Mouse (Mus musculus) ES-Bruce4 (cell line): ENCODE results near the gene Slc5a4b. TPM values are rescaled to one million over a fixed set of nuclear protein-coding genes. Genes with fewer than 3 reads are reported as not detected.

Experiments used
- H3K27ac ChIP-seq: 2 replicates; pipeline ENCODE4 v1.5.1; 2012; ENCODE audit warnings: low read length, inconsistent platforms; ENCODE audit not compliant: insufficient read depth
- H3K27me3 ChIP-seq: 2 replicates; pipeline ENCODE4 v1.6.1; 2012; ENCODE audit warnings: mild to moderate bottlenecking, low read length, inconsistent platforms; ENCODE audit not compliant: control insufficient read depth, poor library complexity, insufficient read depth, severe bottlenecking
- H3K36me3 ChIP-seq: 2 replicates; pipeline ENCODE4 v1.6.1; 2012; ENCODE audit warnings: inconsistent platforms, mild to moderate bottlenecking, low read length, moderate library complexity; ENCODE audit not compliant: control insufficient read depth, poor library complexity, insufficient read depth, severe bottlenecking
- H3K4me1 ChIP-seq: one replicate; pipeline ENCODE4 v1.8.1; 2011; ENCODE audit warnings: low read length; ENCODE audit not compliant: control insufficient read depth, insufficient read depth
- H3K4me3 ChIP-seq: 2 replicates; pipeline ENCODE4 v1.5.1; 2011; ENCODE audit warnings: low read depth, mild to moderate bottlenecking, low read length
- H3K9ac ChIP-seq: 2 replicates; pipeline ENCODE4 v1.6.1; 2012; ENCODE audit warnings: low read depth, mild to moderate bottlenecking, inconsistent platforms; ENCODE audit not compliant: poor library complexity, severe bottlenecking
- H3K9me3 ChIP-seq: replicated peaks from 2 replicates; pipeline ENCODE4 v1.6.1; 2012; ENCODE audit warnings: mild to moderate bottlenecking, low read length, inconsistent platforms; ENCODE audit not compliant: control insufficient read depth, poor library complexity, insufficient read depth, severe bottlenecking
- CTCF ChIP-seq: IDR thresholded peaks from one replicate; pipeline ENCODE4 v1.8.1; 2011; ENCODE audit warnings: low read depth, low read length
- EP300 ChIP-seq: IDR thresholded peaks from 2 replicates; pipeline ENCODE4 v1.6.1; 2011; ENCODE audit warnings: low read depth, low read length; ENCODE audit not compliant: insufficient read depth
- POLR2A ChIP-seq: IDR thresholded peaks from one replicate; pipeline ENCODE4 v1.8.1; 2011; ENCODE audit warnings: low read length; ENCODE audit not compliant: insufficient read depth
- polyA plus RNA-seq: library from polyadenylated mRNA; stranded (reverse); fragments of >200 nt; gene quantifications from 2 replicates; pipeline ENCODE4 v1.2.4, GENCODE M21; 2011; ENCODE audit warnings: low read depth; ENCODE audit not compliant: missing spikeins, insufficient read depth, insufficient read length

Gene Slc5a4b
- polyA plus RNA-seq, 1 experiment: not detected

DNA sequence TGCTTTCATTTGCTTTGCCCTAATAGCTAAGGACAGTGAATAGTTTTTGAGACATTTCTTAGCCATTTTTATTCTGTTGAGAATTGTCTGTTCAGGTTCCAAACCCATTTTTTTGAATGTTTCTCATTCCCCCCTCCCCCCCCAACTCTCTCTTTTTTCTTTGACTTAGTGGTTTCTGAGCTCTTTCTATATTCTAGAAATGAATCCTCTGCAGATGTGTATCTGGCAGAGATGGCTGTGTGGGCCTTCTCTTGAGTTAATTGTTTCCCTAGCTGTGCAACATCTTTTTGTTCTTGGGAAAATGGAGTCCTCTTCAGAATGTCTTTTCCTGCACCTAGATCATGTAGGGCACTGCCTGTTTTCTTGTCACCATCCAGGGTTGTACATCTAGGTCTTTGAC is 75.5 kb downstream of the Slc5a4b start:
- peaks cover 5% of the 10 kb centered on the region for H3K4me1 ChIP-seq
- H3K27me3 ChIP-seq: no peaks in the 10 kb centered on the region
- H3K4me3 ChIP-seq: no peak overlapping the region
- H3K36me3 ChIP-seq: peaks cover 44% of the 10 kb centered on the region
- H3K9me3 ChIP-seq: no peaks in the 10 kb centered on the region
- TF ChIP-seq CTCF: no peak
- no peak for TF ChIP-seq POLR2A
- no peak for TF ChIP-seq EP300
- no peak overlapping the region for H3K27ac ChIP-seq
- no peak overlapping the region for H3K9ac ChIP-seq

DNA sequence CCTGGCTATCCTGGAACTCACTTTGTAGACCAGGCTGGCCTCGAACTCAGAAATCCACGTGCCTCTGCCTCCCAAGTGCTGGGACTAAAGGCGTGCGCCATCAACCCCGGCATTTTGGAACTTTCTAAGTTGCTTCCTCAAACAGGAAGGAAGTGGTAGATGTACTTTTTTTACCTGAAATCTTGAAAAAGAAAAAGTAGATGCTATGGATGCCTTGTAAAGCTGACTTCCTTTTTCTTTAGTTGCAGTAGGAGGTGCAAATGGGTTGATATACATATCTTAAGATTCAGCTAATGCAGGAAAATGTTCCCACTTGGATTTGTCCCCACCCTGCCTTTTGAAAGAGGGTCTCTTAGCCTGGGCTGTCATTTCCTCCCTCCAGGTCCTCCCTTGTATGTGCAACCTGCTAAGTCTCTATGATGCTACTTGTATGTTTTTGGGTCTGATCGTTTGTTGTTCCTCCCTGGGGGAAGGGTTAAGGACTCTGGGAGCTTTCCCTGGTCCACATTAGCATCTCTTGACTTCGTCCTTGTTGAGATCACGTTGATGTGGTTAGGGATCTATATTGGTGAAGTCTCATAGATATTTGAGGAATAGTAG is 76.7 kb downstream of the Slc5a4b start:
- Histone ChIP-seq H3K4me3 (peak overlapping the region; percentile 39), H3K4me1 (peaks cover 6% of the 10 kb centered on the region), H3K9ac (peak overlapping the region; percentile 97), H3K27ac (0 out of 2 replicates have a peak overlapping the region, but pooled peaks have one; percentile 20), H3K36me3 (peaks cover 32% of the 10 kb centered on the region), H3K27me3 (no peaks in the 10 kb centered on the region), H3K9me3 (no peaks in the 10 kb centered on the region)
- TF ChIP-seq POLR2A (no peak), EP300 (no peak), CTCF (no peak)

GRCm38 (mm10) chr10:76033119-76033455 is 77.7 kb downstream of the Slc5a4b start:
- H3K36me3 ChIP-seq: peaks cover 22% of the 10 kb centered on the region
- H3K27me3 ChIP-seq: no peaks in the 10 kb centered on the region
- peak overlapping the region; percentile 97 for H3K9ac ChIP-seq
- peak overlapping the region; percentile 93 for H3K4me3 ChIP-seq
- H3K4me1 ChIP-seq: peaks cover 2% of the 10 kb centered on the region
- no peaks in the 10 kb centered on the region for H3K9me3 ChIP-seq
- H3K27ac ChIP-seq: peak overlapping the region; percentile 39
- TF ChIP-seq EP300: no peak
- TF ChIP-seq CTCF: no peak
- no peak for TF ChIP-seq POLR2A

GRCm38 (mm10) chr10:76032402-76033118 is 78.2 kb downstream of the Slc5a4b start, which contains the start of gene Zfp280b:
Gene Zfp280b, plus strand, starts transcription at chr10:76032650.
- TF ChIP-seq EP300 (0 out of 2 replicates have a peak, but pooled peaks have one; percentile 33), CTCF (peak; percentile 38), POLR2A (peak; percentile 18)
- Histone ChIP-seq H3K4me1 (peaks cover 1% of the 10 kb centered on the region), H3K36me3 (peaks cover 18% of the 10 kb centered on the region), H3K9ac (peak within 1 kb of the TSS; percentile 97), H3K27me3 (no peaks in the 10 kb centered on the region), H3K9me3 (no peaks in the 10 kb centered on the region), H3K27ac (peak within 1 kb of the TSS; percentile 92), H3K4me3 (peak within 1 kb of the TSS; percentile 93)

DNA sequence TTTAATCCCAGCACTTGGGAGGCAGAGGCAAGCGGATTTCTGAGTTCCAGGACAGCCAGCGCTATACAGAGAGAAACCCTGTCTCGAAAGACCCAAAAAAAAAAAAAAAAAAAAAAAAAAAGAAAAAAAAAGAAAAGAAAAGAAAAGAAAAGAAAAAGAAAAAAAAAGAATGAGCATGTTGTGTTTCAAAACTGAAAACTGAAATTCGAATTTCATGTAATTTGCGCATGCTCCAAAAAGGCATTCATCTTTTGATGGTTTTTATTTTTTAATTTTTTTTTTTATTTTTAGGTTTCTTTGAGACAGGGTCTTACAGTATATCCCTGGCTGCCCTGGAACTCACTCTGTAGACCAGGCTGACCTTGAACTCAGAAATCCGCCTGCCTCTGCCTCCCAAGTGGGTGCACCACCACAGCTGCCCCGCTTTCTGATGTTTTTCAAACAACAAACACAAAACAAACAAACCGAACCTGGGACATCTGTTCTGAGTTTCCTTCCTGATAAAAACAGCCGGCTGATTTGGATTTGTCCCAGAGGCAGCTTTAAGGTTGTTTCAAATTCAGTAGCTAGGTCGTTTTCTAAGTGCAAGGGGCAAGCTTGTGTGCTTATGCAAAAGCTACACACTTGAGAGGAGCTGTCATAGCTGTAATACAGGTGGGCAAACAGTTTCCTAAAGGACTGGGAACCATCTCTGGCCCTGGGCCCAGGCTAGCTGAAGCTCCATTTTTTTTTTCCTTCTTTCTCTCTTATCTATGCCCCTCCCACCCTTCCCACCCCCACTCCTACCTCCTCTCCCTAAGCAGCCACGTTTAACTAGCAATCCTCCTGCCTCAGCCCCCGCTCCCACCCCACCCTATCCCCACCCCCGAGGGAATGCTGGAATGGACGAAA is 79.0 kb downstream of the Slc5a4b start:
- H3K4me3 ChIP-seq: peak overlapping the region; percentile 57
- peak overlapping the region; percentile 92 for H3K27ac ChIP-seq
- no peaks in the 10 kb centered on the region for H3K27me3 ChIP-seq
- peaks cover 1% of the 10 kb centered on the region for H3K4me1 ChIP-seq
- H3K9ac ChIP-seq: peak overlapping the region; percentile 97
- H3K36me3 ChIP-seq: peaks cover 15% of the 10 kb centered on the region
- no peaks in the 10 kb centered on the region for H3K9me3 ChIP-seq
- TF ChIP-seq POLR2A (no peak), EP300 (no peak), CTCF (no peak)
